Comparison of ENCODE assay signal across 8 mouse cellular contexts in genomic region chr12:51830077-51830402, GRCm38 (mm10). TPM values are rescaled to one million over a fixed set of nuclear protein-coding genes. Genes with fewer than 3 reads are reported as not detected.
A peak's percentile ranks its signal among the peaks of the same experiment; 100 is the strongest.
DNase-seq lines count a peak whose midpoint lies in the region; ATAC-seq and TF ChIP-seq lines count a peak whose summit lies in the region.

No protein-coding gene starts in this region.

- ATAC-seq in heart, embryonic 11.5 days (replicated peaks; ENCODE audit: insufficient number of reproducible peaks, low FRiP score, low TSS enrichment): peak; percentile 11; the same call in 1 of the 2 replicates
- ATAC-seq in forebrain, embryonic 12.5 days (ENCODE audit: low FRiP score): peak; percentile 5; the same call in 1 of the 2 replicates
- no peak for ATAC-seq in limb, embryonic 13.5 days (ENCODE audit: low FRiP score, low read depth)
- ATAC-seq in neutrophil, adult 5-6 weeks (ENCODE audit: extremely low read depth, insufficient number of reproducible peaks, low FRiP score, poor library complexity, severe bottlenecking): peak; percentile 20; the same call in 1 of the 2 replicates

- TF ChIP-seq POLR2A in ES-Bruce4 (IDR thresholded peaks at IDR 0.05; ENCODE audit: insufficient read depth, low read length): no peak

- no peak for TF ChIP-seq EP300 in ES-Bruce4 (IDR thresholded peaks at IDR 0.05; ENCODE audit: insufficient read depth, low read depth, low read length)

- H3K27ac ChIP-seq in heart, embryonic 11.5 days (ENCODE audit: low read depth, low read length): peak overlapping the region; percentile 100
- H3K27ac ChIP-seq in ES-Bruce4 (ENCODE audit: insufficient read depth, low read length): peak overlapping the region; percentile 72
- H3K27ac ChIP-seq in forebrain, embryonic 12.5 days: peak overlapping the region; percentile 99
- H3K27ac ChIP-seq in limb, embryonic 13.5 days: peak overlapping the region; percentile 99

- H3K4me2 ChIP-seq in heart, embryonic 11.5 days: peak overlapping the region; percentile 83
- peak overlapping the region; percentile 68 for H3K4me2 ChIP-seq in forebrain, embryonic 12.5 days
- H3K4me2 ChIP-seq in limb, embryonic 13.5 days (replicated peaks): peak overlapping the region; percentile 66

- no peak for DNase-seq in heart, postnatal 4 days
- DNase-seq in left cerebral cortex, postnatal 14 days (ENCODE audit: low spot score in 2 of 2): no peak
- no peak for DNase-seq in left cerebral cortex, postnatal 25 days (ENCODE audit: low spot score in 2 of 2)

- peak overlapping the region; percentile 100 for H3K9ac ChIP-seq in heart, embryonic 11.5 days (ENCODE audit: low read depth, low read length)
- peak overlapping the region; percentile 97 for H3K9ac ChIP-seq in ES-Bruce4 (ENCODE audit: low read depth, poor library complexity, severe bottlenecking)
- H3K9ac ChIP-seq in forebrain, embryonic 12.5 days: peak overlapping the region; percentile 97
- H3K9ac ChIP-seq in limb, embryonic 13.5 days: peak overlapping the region; percentile 99

- peaks cover 11% of the 10 kb centered on the region; the same call in 1 of the 2 replicates for H3K4me1 ChIP-seq in heart, embryonic 11.5 days (ENCODE audit: control insufficient read depth, insufficient read depth, low read length)
- no peaks in the 10 kb centered on the region for H3K4me1 ChIP-seq in ES-Bruce4 (ENCODE audit: control insufficient read depth, insufficient read depth, low read length)
- peaks cover 20% of the 10 kb centered on the region for H3K4me1 ChIP-seq in forebrain, embryonic 12.5 days
- H3K4me1 ChIP-seq in limb, embryonic 13.5 days: peaks cover 12% of the 10 kb centered on the region

- no peaks in the 10 kb centered on the region for H3K9me3 ChIP-seq in heart, embryonic 11.5 days (replicated peaks; ENCODE audit: control insufficient read depth, low read length)
- no peaks in the 10 kb centered on the region for H3K9me3 ChIP-seq in ES-Bruce4 (replicated peaks; ENCODE audit: control insufficient read depth, insufficient read depth, low read length, poor library complexity, severe bottlenecking)
- H3K9me3 ChIP-seq in forebrain, embryonic 12.5 days: no peaks in the 10 kb centered on the region
- no peaks in the 10 kb centered on the region for H3K9me3 ChIP-seq in limb, embryonic 13.5 days

- H3K4me3 ChIP-seq in heart, embryonic 11.5 days (ENCODE audit: low read depth, low read length): peak overlapping the region; percentile 99
- H3K4me3 ChIP-seq in ES-Bruce4 (ENCODE audit: low read depth, low read length): peak overlapping the region; percentile 77
- peak overlapping the region; percentile 95 for H3K4me3 ChIP-seq in forebrain, embryonic 12.5 days (replicated peaks)
- H3K4me3 ChIP-seq in limb, embryonic 13.5 days: peak overlapping the region; percentile 95

- H3K27me3 ChIP-seq in heart, embryonic 11.5 days (ENCODE audit: control insufficient read depth, insufficient read depth, low read length): no peaks in the 10 kb centered on the region
- H3K27me3 ChIP-seq in ES-Bruce4 (ENCODE audit: control insufficient read depth, insufficient read depth, low read length, poor library complexity, severe bottlenecking): no peaks in the 10 kb centered on the region
- 0 out of 2 replicates have a peak, but pooled peaks cover 2% of the 10 kb centered on the region for H3K27me3 ChIP-seq in forebrain, embryonic 12.5 days
- H3K27me3 ChIP-seq in limb, embryonic 13.5 days: no peaks in the 10 kb centered on the region

- intact Hi-C loops in left cerebral cortex, postnatal 14 days (cut with DNase I): no loop called here
- intact Hi-C loops in left cerebral cortex, postnatal 25 days (cut with DNase I): no loop called here

- peaks cover 3% of the 10 kb centered on the region; the same call in 1 of the 2 replicates for H3K36me3 ChIP-seq in heart, embryonic 11.5 days (ENCODE audit: control insufficient read depth, insufficient read depth, low read length)
- H3K36me3 ChIP-seq in ES-Bruce4 (ENCODE audit: control insufficient read depth, insufficient read depth, low read length, poor library complexity, severe bottlenecking): peaks cover 8% of the 10 kb centered on the region; the same call in 1 of the 2 replicates
- H3K36me3 ChIP-seq in forebrain, embryonic 12.5 days (replicated peaks): peaks cover 8% of the 10 kb centered on the region
- H3K36me3 ChIP-seq in limb, embryonic 13.5 days: peaks cover 7% of the 10 kb centered on the region

- under 1% methylated on average over 12 of the region's 12 CpGs for WGBS in heart, embryonic 11.5 days (ENCODE audit: insufficient replicate concordance)
- 2% methylated on average over 12 of the region's 12 CpGs for WGBS in forebrain, embryonic 12.5 days
- WGBS in limb, embryonic 13.5 days: under 1% methylated on average over 12 of the region's 12 CpGs

- TF ChIP-seq CTCF in ES-Bruce4 (IDR thresholded peaks at IDR 0.05; ENCODE audit: low read depth, low read length): no peak

RNA-seq across cellular contexts. Expression of gene Hectd1, which starts 0.7 kb away (rescaled TPM):
- 38.7 and 42.4 TPM in 2 replicates for polyA plus RNA-seq in heart, embryonic 11.5 days (2014; fragmentation: Nextera tagmentation; extraction: Ambion mirVana)
- total RNA-seq in heart, postnatal 4 days (2021): 10 to 100 TPM; 96.8 to 99.6 TPM
- polyA plus RNA-seq in ES-Bruce4 (2011; ENCODE audit: insufficient read depth, insufficient read length, low read depth, missing spikeins): 93.8 and 96.9 TPM in 2 replicates
- 41.5 and 44.9 TPM in 2 replicates for polyA plus RNA-seq in forebrain, embryonic 12.5 days (2016; fragmentation: Nextera tagmentation; extraction: Ambion mirVana)
- 44.2 and 45.4 TPM in 2 replicates for polyA plus RNA-seq in limb, embryonic 13.5 days (2015; fragmentation: Nextera tagmentation; extraction: Ambion mirVana)
- 274 and 299 TPM in 2 replicates for total RNA-seq in neutrophil, adult 5-6 weeks (2017)
- total RNA-seq in left cerebral cortex, postnatal 14 days (2021): 10 to 100 TPM; 83.8 to 88.8 TPM
- total RNA-seq in left cerebral cortex, postnatal 25 days (2021): 10 to 100 TPM; 83.3 to 86.5 TPM
